Mouse (Mus musculus) spleen, embryonic (tissue): ENCODE results near the gene Il1f9.
"Not testable (repeated sequence)": the region's sequence is repeated elsewhere in the genome, so short reads cannot be mapped to it uniquely, and the experiment has no call there.

ENCODE experiments used
- CTCF ChIA-PET: fragments of 350-600 bp; sonication (Branson Sonifier 250); formaldehyde crosslinking; loops from one replicate; lab custom pipeline; 2022; lab: Charles Lee

Gene Il1f9

GRCm38 (mm10) chr2:24186176-24186575 lies at the start of gene Il1f9:
Il1f9 (plus strand) TSS chr2:24186476.
- CTCF ChIA-PET: no interaction called here

- CTCF ChIA-PET: no interaction called here
Measured at GRCm38 (mm10) chr2:24152861-24153260, 33.4 kb upstream of the Il1f9 start, which contains the start of gene Il1f8. Il1f8 (plus strand) TSS chr2:24153161.

GRCm38 (mm10) chr2:24181683-24182331 lies 4.5 kb upstream of the Il1f9 start:
- CTCF ChIA-PET: not testable (repeated sequence)

GRCm38 (mm10) chr2:24182423-24183147 lies 3.7 kb upstream of the Il1f9 start:
- CTCF ChIA-PET: not testable (repeated sequence)

GRCm38 (mm10) chr2:24184092-24184491 lies 2.2 kb upstream of the Il1f9 start:
- CTCF ChIA-PET: not testable (repeated sequence)

- CTCF ChIA-PET: interaction anchor here (0.6 kb wide), 1 partner anchor 1611 kb away, joined by 14 read pairs; no protein-coding TSS in a partner anchor
Measured at GRCm38 (mm10) chr2:24187585-24187984, 1.3 kb downstream of the Il1f9 start.

GRCm38 (mm10) chr2:24188189-24188588 lies 1.9 kb downstream of the Il1f9 start:
- CTCF ChIA-PET: interaction anchor here (0.6 kb wide), 1 partner anchor 1610 kb away, joined by 14 read pairs; no protein-coding TSS in a partner anchor

GRCm38 (mm10) chr2:24215118-24215517 lies 28.8 kb downstream of the Il1f9 start, which contains the start of gene Il1f6:
Il1f6 (plus strand) TSS chr2:24215418.
- CTCF ChIA-PET: no interaction called here

- CTCF ChIA-PET: no interaction called here
Measured at GRCm38 (mm10) chr2:24227191-24227590, 40.9 kb downstream of the Il1f9 start.
